Mouse (Mus musculus) brain, adult 2 months (tissue): ENCODE measurements around the gene Nhlrc1.

Experiments used
- DNase-seq: peaks from one replicate; pipeline ENCODE4 v3.0.0; 2011; ENCODE audit warnings: low read depth, low spot score

Nhlrc1 gene

DNA sequence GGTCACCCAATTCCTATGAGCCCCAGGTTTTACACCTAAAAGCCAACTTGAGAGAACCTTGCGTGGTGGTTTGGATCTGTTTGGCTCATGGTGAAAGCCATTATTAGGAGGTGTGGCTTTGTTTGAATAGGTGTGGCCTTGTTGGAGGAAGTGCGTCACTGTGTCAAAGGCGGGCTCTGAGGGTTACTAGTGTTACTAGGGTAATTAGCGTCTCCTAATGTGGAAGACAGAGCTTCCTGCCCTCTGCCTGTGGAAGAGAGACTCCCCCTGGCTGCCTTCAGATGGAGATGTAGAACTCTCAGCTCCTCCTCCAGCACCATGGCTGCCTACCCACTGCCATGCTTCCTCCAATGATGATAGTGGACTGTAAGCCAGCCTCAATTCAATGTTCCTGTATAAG lies 13.1 kb downstream of the Nhlrc1 start:
- no peak for DNase-seq

DNA sequence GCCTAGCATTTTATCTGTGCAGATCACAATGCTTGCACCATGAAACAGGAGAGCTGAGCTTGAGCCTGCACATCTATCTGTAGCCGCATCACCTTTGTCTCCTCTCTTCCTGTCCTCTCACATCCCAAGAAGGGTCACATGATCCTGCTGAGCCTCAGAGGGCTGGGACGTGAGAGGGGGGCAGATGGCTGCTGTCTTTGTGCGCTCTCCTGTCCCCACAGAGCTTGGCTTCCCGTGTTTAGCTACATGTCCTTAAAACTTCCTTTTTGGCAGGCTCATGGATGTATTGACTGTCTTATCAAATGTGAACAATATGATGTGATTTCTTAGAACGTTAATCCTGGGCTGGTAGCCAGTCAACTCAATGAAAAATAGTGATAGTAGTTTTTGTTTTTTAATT lies 15.2 kb downstream of the Nhlrc1 start:
- no peak for DNase-seq

DNA sequence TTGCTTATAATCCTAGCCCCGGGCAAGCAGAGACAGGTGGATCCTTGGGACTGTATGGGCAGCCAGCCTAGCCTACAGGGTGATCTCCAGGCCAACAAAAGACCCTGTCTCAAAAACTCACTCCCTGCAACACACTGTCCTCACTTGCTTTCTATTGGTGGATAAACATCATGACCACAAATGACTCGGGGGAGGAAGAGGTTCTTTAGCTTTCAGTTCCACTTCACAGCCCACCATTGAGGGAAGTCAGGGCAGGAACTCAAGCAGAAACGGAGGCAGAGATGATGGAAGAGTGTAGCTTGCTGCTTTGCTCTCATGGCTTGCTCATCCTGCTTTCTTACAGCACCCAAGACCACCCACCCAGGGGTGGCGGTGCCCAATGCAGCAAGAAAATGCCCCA lies 17.3 kb downstream of the Nhlrc1 start:
- no peak for DNase-seq

DNA sequence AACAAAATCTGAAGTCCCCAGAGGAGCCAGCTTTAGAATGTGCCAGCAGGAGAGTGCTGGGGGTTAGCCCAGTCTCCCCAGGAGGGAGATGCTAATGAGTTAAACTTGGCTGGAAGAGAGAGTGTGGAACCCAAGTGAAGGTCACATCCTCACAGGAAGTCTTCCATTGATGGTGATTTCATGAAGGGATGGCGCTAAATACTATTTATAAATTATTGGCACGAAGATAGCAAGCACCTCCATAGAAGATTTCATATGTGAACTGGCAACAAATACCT lies 21.4 kb downstream of the Nhlrc1 start:
- peak; percentile 74 for DNase-seq

DNA sequence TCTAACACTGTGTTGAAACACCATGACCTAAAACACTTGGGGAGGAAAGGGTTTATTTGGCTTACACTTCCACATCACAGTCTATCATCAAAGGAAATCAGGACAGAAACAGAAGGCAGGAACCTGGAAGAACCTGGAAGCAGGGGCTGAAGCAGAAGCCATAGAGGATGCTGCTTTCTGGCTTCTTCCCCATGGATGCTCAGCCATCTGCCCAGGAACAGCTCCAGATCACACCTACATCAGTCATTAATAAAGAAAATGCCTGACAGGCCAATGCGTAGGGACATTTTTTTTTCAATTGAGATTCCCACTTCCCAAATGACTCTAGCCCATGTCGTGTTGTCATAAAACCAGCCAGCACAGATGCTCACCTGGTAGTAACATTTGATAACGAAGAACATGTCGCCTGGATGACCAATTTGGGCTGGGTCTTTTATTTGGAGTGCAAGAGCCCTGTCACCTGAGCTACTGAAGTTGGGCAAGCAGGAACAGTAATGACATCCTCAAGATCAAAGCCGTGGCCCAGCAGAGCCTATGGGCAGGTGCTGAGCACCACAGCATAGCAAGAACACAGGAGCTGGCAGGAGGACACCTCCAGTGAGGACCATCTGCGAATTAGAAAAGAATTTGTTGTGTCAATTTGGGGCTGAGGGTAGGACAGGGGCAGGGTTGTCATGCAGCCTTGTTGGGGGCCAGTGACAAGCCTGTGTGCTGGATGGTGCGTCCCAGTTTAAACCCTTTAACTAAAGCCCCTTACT lies 22.0 kb downstream of the Nhlrc1 start:
- peak; percentile 89 for DNase-seq

DNA sequence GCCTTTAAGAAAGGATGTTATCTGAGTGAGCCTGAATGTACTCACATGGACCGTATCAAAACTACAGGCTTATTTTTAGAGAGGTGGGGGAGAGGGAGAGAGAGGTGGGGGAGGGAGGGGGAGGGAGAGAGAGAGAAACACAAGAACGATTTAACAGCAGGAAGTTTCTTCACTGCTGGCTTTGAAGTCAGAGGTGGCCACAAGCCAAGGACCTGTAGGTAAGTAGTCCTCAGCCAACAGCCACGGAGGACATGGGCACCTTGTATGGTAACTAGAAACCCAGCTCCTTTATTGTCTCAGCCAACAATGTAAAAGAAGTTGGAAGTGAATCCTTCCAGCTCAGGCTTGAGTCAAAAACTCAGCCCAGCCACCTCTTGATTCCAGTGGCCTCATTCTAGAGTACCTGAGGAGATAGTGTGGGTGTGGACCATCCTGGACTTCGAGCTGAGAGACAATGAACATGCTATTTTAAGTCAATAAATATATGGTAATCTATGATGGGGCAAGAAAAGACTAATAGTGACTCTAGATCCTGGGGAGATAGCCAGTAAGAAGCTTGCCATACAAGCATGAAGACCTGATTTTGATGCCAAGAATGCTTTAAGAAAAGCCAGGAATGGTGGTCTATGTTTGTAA lies 24.2 kb downstream of the Nhlrc1 start:
- DNase-seq: no peak

DNA sequence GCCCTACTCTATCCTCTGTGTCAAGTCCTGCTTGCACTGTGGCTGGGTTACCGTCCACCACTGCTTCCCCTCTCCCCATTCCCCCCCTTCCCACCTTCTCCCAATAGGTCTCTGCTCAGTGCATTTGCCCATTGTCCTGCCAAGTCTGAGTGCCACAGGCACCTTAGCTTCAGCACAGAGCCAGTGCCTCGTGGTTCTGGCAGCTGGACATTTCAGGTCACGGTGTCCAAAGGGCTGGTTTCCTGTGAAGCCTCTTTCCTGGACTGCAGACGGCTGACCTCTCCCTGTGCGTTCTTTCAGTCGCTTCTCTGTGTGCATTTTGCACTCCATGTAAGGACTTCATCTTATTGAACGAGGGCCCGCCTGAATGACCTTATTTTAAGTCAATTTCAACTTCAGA lies 26.7 kb downstream of the Nhlrc1 start:
- no peak for DNase-seq

DNA sequence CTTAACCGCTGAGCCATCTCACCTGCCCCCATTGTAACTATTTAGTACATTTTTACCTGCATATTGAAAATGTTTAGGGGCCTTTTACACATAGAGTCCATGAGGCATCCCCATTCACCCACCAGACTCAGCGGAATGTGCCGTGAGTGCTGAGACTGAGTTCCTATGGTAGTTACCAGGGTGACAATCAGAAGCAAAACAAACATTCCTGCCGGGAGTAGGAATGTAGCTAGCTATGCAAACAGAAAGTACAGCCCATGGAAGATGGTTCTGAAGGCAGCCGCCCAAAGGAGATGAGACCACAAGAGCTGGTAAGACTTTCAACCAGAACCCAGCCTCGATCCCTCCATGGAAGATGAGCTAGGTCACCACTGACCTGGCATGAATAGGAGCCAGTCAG lies 28.4 kb downstream of the Nhlrc1 start:
- DNase-seq: no peak

DNA sequence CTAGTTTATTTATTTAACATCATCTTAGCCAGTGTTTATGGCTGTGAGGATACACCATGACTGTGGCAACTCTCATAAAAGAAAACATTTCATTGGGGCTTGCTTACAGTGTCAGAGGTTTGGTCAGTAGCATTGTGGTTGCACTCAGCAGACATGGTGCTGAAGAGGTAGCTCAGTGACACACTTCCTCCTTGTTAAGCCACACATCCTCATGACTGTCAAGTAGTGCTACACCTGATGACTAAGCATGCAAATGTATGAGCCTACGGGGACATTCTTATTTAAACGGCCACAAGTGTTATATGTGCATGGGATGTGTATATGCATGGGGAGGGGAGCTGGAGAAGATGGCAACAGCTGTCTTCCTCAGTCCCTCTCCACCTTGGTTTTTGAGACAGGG lies 30.8 kb downstream of the Nhlrc1 start:
- no peak for DNase-seq

DNA sequence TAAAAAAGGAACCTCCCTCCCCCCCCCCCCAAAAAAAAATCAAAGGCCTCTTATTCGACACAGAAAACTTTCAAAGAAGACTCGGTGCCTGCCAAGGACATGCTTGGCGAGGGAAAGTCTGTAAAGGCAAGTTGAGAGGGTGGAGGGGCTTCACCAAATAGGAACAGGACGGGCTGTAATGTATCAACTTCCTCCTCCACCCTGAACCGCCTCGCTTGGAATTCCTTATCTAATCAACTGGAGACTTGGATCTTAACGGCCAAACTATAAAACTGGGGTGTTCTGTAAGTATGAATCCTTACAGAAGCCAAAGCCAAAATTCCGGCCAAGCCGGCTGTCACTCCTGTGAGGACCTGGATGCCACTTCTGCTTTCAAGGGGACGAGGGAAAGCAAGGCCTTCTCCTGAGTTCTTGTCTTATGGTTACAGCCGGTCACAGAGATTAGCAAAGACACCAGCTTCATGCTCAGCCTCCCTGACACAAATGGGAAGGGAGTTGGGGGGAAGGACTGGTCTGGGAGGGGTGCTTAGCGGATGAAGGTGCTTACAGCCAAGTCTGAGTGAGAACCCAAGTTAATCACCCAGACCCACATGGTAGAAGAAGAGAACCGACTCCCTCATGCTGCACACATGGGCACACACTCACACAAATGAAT lies 34.7 kb downstream of the Nhlrc1 start:
- no peak for DNase-seq

DNA sequence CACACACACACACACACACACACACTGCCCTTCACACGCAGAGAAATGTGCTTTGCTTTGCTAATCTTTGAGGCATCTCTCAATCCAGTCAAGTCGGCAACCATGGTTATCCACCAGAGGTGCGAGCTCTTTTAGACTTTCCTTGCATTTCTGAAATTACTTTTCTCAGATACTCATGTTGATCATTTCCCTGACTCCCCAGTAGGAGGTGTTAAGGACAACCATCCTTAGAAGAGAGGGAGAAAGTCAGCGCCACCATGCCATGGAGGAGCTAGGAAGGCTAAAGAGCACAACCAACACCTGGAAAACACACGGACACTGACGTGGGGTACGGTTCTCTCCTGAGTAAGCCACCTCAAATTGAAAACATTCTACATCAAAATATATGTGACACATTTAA lies 38.1 kb downstream of the Nhlrc1 start:
- peak; percentile 13 for DNase-seq

DNA sequence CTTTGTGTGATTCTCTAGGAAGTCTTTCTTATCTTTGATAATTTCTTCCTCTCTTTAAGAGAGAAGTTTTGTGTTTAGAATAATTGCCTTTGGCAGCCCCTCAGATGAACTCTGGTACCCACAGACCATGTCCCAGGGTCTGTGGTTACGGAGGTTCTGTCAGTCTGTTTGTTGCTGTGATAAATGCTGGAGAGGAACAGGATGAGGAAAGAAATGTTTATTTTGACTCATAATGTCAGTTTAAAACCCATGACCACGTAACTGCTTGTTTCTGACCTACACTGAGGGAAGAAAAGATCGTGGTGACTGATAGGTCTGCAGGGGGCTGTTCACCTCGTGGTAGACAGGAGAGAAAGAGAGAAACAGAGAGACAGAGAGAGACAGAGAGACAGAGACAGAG lies 38.7 kb downstream of the Nhlrc1 start:
- DNase-seq: no peak

DNA sequence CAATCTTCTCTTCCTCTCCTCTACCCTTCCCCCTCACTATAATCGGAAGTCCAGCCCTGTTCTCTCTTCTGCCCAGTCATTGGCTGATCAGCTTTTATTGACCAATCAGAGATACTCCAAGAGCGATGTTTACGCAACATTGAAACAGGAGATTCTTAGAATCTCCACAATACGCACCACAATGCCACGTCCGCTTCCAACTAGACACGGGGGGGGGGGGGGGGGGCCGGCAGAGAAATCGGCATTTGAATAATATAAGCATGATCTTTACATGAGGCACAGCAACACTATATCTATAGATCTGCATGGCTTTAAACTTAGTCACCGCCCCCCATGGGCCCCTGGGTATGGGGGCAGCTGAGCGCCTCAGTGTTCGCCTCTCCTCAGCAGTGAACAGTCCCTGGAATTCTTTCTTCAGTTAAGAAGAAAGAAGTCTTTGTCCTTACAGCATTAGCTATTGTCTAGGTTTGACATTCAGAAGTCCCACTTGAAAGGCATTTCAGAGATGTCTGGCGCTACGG lies 39.6 kb downstream of the Nhlrc1 start:
- DNase-seq: peak; percentile 74

DNA sequence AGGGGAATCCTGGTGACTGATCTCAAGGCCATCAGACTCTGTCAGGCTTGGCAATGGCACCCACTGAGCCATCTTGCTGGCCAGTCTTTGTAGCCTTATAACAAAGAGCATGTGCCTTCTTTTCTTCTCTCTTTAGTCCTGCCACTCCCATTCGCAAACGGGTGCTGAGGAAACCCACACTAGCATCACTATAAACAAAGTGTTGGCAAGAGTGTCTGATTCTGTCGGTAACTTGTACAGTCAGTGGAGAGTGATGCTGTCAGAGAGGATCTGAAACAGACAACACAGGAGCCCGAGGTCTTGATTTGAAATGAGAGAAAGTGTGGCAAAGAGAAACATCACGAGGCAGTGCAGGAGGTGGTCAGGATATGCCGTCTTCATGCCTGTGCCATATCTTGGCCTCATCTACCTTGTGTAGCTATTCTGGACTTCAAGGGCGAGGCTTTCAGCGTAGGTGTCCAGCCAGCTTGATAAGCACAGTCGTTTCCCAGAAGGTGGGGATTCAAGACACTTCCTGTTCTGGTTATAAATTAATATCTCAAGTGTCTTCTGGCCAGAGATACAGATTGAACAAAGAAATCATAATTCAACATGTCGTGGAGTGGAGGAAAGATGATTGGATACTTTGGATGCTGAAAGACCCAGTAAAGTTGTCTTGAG lies 44.2 kb downstream of the Nhlrc1 start:
- no peak for DNase-seq

DNA sequence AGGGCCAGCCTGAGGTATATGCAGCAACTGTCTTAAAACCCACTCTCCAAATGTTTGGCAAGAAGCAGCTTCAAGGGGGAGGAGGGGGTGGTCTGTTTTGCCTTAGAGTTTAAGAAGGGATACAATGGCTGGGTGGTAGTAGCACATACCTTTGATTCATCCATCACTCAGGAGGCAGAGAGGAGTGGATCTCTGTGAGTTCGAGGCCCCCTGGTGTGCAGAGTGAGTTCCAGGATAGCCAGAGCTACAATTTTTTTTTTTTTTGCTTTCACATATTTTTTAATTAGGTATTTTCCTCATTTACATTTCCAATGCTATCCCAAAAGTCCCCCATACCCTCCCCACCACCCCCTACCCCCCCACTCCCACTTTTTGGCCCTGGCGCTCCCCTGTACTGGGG lies 46.0 kb downstream of the Nhlrc1 start:
- no peak for DNase-seq

DNA sequence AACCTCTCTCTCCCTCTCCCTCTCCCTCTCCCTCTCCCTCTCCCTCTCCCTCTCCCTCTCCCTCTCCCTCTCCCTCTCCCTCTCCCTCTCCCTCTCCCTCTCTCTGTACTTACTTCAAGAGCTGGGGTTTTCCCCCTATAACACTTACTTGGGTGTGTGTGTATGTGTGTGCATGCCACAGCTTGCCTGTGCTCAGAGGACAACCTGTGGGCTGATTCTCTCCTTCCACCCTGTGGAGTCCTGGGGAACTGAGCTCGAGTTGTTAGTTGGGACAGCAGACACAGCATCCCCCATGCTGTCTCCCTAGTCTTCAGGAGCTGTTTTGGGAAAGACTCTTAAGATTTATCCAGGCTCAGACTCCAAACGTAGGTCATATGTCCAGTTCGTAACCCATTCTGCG lies 47.3 kb downstream of the Nhlrc1 start:
- no peak for DNase-seq
